Mouse (Mus musculus) forebrain, embryonic 14.5 days (tissue): ENCODE results near the gene Hdac8. TPM values are rescaled to one million over a fixed set of nuclear protein-coding genes. Genes with fewer than 3 reads are reported as not detected.

ENCODE experiments used
- ATAC-seq: fragments of 200-750 bp; cut with Nextera tagmentation; 2 replicates; pipeline ENCODE4 v1.8.0; 2017; ENCODE audit warnings: mild to moderate bottlenecking, moderate library complexity
- DNase-seq: peaks from one replicate; pipeline ENCODE4 v3.0.0-alpha.2; 2015; ENCODE audit warnings: low spot score
- H3K27ac ChIP-seq: fragments of 300-500 bp; sonication (generic); 2 replicates; pipeline ENCODE4 v1.5.1; 2014; ENCODE audit warnings: low read depth, mild to moderate bottlenecking, control low read depth, low read length, moderate library complexity
- H3K27me3 ChIP-seq: fragments of 300-500 bp; sonication (generic); replicated peaks from 2 replicates; pipeline ENCODE4 v1.6.1; 2014; ENCODE audit warnings: low read length, control low read depth, mixed read lengths; ENCODE audit not compliant: control insufficient read depth, insufficient read depth
- H3K36me3 ChIP-seq: fragments of 300-500 bp; sonication (generic); 2 replicates; pipeline ENCODE4 v1.6.1; 2014; ENCODE audit warnings: low read length, control low read depth; ENCODE audit not compliant: control insufficient read depth, insufficient read depth
- H3K4me1 ChIP-seq: fragments of 300-500 bp; sonication (generic); 2 replicates; pipeline ENCODE4 v1.6.1; 2014; ENCODE audit warnings: antibody characterized with exemption, low read length, control low read depth; ENCODE audit not compliant: control insufficient read depth, insufficient read depth
- H3K4me2 ChIP-seq: fragments of 300-500 bp; sonication (generic); 2 replicates; pipeline ENCODE4 v1.6.1; 2014; ENCODE audit warnings: mild to moderate bottlenecking, control low read depth, low read length
- H3K4me3 ChIP-seq: fragments of 300-500 bp; sonication (generic); 2 replicates; pipeline ENCODE4 v1.5.1; 2014; ENCODE audit warnings: low read depth, low read length, control low read depth
- H3K9ac ChIP-seq: fragments of 300-500 bp; sonication (generic); 2 replicates; pipeline ENCODE4 v1.6.1; 2014; ENCODE audit warnings: mild to moderate bottlenecking, low read length, control low read depth, moderate library complexity
- H3K9me3 ChIP-seq: fragments of 300-500 bp; sonication (generic); replicated peaks from 2 replicates; pipeline ENCODE4 v1.6.1; 2016; ENCODE audit warnings: low read length, control low read depth, mixed read lengths; ENCODE audit not compliant: control insufficient read depth
- WGBS: fragments of 180-500 bp; shearing (Covaris S2); extraction: QIAGEN DNeasy Blood & Tissue Kit; methylation state at CpG from one replicate; pipeline ENCODE4 v1.1.7; 2014; 5-methylcytosine and 5-hydroxymethylcytosine counted together
- polyA plus RNA-seq: library from polyadenylated mRNA; unstranded; fragments of >200 nt; fragmentation: Nextera tagmentation; extraction: Ambion mirVana; gene quantifications from 2 replicates; pipeline ENCODE4 v1.2.1, GENCODE M21; 2014

Gene Hdac8
- polyA plus RNA-seq, 1 experiment from 2014 or later, result 3.5 TPM

DNA sequence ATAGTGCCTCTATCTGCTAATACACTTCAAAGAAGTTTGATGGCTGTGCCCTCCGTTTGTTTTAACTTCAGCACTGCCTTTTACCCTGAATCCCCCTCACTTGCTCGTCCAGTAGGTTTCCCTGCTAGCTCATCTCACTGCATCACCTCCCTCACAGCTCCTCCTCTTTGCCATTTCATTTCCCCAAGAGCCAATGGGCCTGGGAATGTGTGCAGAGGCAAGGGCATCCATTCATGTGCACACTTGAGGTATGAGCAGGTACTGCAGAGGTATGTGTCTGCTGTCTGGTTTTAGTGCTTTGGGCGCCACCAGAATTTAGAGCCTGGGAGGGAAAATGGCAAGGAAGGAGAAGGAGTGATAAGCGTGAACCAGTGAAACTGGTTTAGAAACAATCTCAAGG is 199.4 kb downstream of the Hdac8 start:
- H3K4me1 ChIP-seq, result no peaks in the 10 kb centered on the region
- H3K4me2 ChIP-seq, result no peak overlapping the region
- no peaks in the 10 kb centered on the region for H3K27me3 ChIP-seq
- ATAC-seq (no peak), DNase-seq (no peak)
- no peak overlapping the region for H3K9ac ChIP-seq
- H3K4me3 ChIP-seq, result no peak overlapping the region
- H3K36me3 ChIP-seq, result no peaks in the 10 kb centered on the region
- H3K9me3 ChIP-seq, result no peaks in the 10 kb centered on the region
- WGBS, result 75% methylated on average over 4 of the region's 4 CpGs
- no peak overlapping the region for H3K27ac ChIP-seq

DNA sequence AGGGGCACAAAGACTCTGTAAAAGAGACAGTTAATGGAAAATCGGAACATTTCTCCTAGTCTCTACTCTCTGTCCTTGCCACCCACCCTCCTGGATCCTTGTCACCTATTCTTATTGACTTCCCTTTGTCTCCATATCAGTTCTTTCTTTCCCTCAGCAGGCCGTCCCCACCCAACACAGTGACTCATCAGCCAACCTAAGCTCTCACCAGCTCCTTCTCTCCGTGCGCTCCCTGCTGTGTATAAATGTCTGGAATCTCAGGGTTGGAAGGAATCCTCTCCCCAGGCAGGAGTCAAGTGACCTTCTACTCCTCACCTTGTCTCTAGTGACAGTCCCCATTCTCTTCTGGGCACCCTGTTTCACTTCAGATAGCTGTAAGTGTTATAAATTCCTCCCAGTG is 200.2 kb downstream of the Hdac8 start:
- H3K4me2 ChIP-seq, result no peak overlapping the region
- no peaks in the 10 kb centered on the region for H3K4me1 ChIP-seq
- H3K4me3 ChIP-seq, result no peak overlapping the region
- no peaks in the 10 kb centered on the region for H3K27me3 ChIP-seq
- ATAC-seq, result no peak
- no peak for DNase-seq
- H3K27ac ChIP-seq, result no peak overlapping the region
- H3K9me3 ChIP-seq, result no peaks in the 10 kb centered on the region
- 68% methylated on average over 4 of the region's 4 CpGs for WGBS
- no peak overlapping the region for H3K9ac ChIP-seq
- H3K36me3 ChIP-seq, result no peaks in the 10 kb centered on the region

GRCm38 (mm10) chrX:102302476-102302875 is 202.7 kb downstream of the Hdac8 start:
- H3K4me3 ChIP-seq, result no peak overlapping the region
- no peak for ATAC-seq

GRCm38 (mm10) chrX:102284889-102285288 is 220.3 kb downstream of the Hdac8 start:
- Histone ChIP-seq H3K27ac (no peak overlapping the region), H3K36me3 (no peaks in the 10 kb centered on the region), H3K27me3 (no peaks in the 10 kb centered on the region), H3K9ac (no peak overlapping the region), H3K4me1 (no peaks in the 10 kb centered on the region), H3K4me3 (no peak overlapping the region), H3K9me3 (no peaks in the 10 kb centered on the region), H3K4me2 (no peak overlapping the region)
- ATAC-seq (no peak), DNase-seq (no peak)
- 79% methylated on average over 3 of the region's 3 CpGs for WGBS

More at GRCm38 (mm10) chrX:102302476-102302875, 202.7 kb downstream of the Hdac8 start:
- H3K27ac ChIP-seq, result no peak overlapping the region
- WGBS, result 60% methylated on average over 3 of the region's 3 CpGs
- no peak overlapping the region for H3K9ac ChIP-seq
- H3K9me3 ChIP-seq, result no peaks in the 10 kb centered on the region
- no peaks in the 10 kb centered on the region for H3K36me3 ChIP-seq
- DNase-seq, result no peak
- H3K4me1 ChIP-seq, result no peaks in the 10 kb centered on the region
- no peak overlapping the region for H3K4me2 ChIP-seq
- no peaks in the 10 kb centered on the region for H3K27me3 ChIP-seq

- Histone ChIP-seq H3K27me3 (no peaks in the 10 kb centered on the region), H3K27ac (no peak overlapping the region), H3K36me3 (no peaks in the 10 kb centered on the region), H3K4me1 (no peaks in the 10 kb centered on the region), H3K9ac (no peak overlapping the region), H3K4me3 (no peak overlapping the region), H3K9me3 (no peaks in the 10 kb centered on the region), H3K4me2 (no peak overlapping the region)
- peak; percentile 2 for DNase-seq
- 82% methylated on average over 14 of the region's 14 CpGs for WGBS
- no peak for ATAC-seq
Measured at GRCm38 (mm10) chrX:102262620-102263345, 242.4 kb downstream of the Hdac8 start.

DNA sequence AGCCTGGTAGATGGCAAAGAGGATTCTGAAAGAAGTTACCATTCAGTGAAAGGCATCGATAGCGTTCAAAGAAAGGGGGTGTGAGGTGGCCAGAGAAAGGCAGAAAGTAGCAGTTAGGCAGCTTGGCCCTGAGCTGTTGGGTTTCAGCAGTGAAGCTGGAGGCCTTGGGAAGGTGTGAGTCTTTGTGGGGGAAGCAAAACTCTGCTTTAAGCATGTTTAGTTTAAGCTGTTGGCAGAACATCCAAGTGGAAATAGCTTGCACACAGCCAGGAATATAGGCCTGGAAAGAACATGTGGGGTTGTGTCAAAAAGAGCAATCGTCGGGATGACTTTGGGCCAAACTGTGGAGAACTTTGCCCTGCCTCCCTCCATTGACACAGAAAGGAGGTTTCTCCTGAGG is 245.4 kb downstream of the Hdac8 start:
- Histone ChIP-seq H3K9me3 (no peaks in the 10 kb centered on the region), H3K27ac (no peak overlapping the region), H3K36me3 (no peaks in the 10 kb centered on the region), H3K27me3 (no peaks in the 10 kb centered on the region; the same call in 1 of the 2 replicates), H3K4me2 (no peak overlapping the region), H3K4me1 (no peaks in the 10 kb centered on the region), H3K9ac (no peak overlapping the region), H3K4me3 (no peak overlapping the region)
- DNase-seq (no peak), ATAC-seq (no peak)
- WGBS, result 93% methylated on average over 4 of the region's 4 CpGs

DNA sequence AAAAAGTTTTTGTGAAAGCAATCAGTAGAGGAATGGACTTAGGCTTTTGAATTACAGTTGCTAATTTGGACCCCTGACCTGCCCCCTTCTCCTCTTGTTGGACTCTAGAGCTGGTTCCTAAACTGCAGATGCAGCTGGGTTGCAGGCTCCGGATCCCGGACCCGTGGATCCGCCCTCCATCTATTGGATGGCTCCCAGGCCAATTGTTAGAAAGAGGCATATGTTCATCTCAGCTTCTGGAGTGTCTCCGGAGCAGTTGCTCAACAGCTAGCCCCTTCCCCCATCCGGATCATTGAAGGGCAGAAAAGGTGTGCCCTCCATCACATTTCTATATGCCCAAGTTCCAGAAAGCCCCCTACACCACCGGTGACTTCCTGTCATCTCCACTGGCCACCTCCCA is 251.3 kb downstream of the Hdac8 start:
- no peak for ATAC-seq
- H3K9me3 ChIP-seq, result no peaks in the 10 kb centered on the region
- H3K27ac ChIP-seq, result no peak overlapping the region
- H3K4me1 ChIP-seq, result no peaks in the 10 kb centered on the region
- WGBS, result 22% methylated on average over 7 of the region's 7 CpGs
- peak; percentile 42 for DNase-seq
- H3K4me3 ChIP-seq, result no peak overlapping the region
- peaks cover 16% of the 10 kb centered on the region for H3K27me3 ChIP-seq
- no peaks in the 10 kb centered on the region for H3K36me3 ChIP-seq
- H3K4me2 ChIP-seq, result peak overlapping the region; percentile 36; the same call in 1 of the 2 replicates
- no peak overlapping the region for H3K9ac ChIP-seq

DNA sequence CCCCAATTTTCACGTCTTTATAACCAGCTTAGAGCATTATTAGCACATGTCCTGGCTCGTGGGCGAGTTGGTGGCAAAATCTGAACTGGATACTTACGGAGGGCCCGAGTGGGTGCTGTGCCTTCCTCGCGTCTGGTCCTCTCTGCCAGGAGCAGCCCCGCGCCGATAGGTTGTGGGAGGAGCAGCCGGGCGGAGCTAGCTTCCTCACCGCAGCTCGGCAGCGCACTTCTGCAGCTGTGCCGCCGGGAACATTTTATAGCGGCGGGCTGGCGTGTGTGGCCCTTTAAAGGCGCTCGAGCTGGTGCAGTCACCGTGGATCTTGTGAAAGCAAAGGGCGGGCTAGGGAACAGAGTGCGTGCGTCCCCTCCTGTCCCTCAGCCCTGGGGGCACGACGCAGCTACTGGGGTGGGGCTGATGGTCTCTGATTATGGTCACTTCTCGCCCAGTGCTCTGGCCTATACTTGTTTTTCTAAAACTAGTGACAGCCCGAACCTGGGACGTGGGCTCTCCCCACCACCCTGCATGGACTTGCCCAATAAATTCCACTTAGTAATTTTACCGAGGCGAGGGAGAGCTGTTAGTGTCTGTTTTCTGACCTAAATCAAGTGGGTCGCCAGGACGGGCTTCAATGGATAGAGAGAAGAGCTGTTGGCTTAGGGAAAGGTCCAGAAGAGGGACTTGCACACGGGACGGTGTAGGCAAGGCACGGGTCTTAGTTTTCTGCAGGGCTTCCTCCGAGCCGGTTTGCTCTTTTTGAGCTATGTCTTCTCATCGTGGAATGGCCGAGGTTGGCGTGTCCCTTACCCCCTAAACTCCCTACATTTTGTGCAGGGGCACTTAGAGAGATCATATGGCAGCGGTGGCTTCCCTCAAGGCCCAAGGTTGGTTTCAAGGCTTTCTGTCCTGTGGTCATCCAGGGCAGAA is 253.0 kb downstream of the Hdac8 start, which contains the start of gene Cited1:
Cited1 (minus strand) TSS at position 245 of the 924 bp plus-strand sequence.
- H3K27ac ChIP-seq, result no peak within 1 kb of the TSS; the same call in 1 of the 2 replicates
- peak; percentile 95 for ATAC-seq
- H3K4me3 ChIP-seq, result peak within 1 kb of the TSS; percentile 45

More for the DNA sequence above, 253.0 kb downstream of the Hdac8 start, which contains the start of gene Cited1:
- H3K9ac ChIP-seq, result peak within 1 kb of the TSS; percentile 58
- no peaks in the 10 kb centered on the region for H3K4me1 ChIP-seq
- H3K27me3 ChIP-seq, result peaks cover 16% of the 10 kb centered on the region
- no peaks in the 10 kb centered on the region for H3K36me3 ChIP-seq
- DNase-seq, result peak; percentile 88
- WGBS, result 34% methylated on average over 44 of the region's 44 CpGs
- H3K4me2 ChIP-seq, result peak within 1 kb of the TSS; percentile 85
- H3K9me3 ChIP-seq, result no peaks in the 10 kb centered on the region
